Mouse (Mus musculus) cerebellum, adult 2 months (tissue): ENCODE data around the gene Nanog.

Source experiments
- CTCF ChIP-seq: fragments of 200-500 bp; IDR thresholded peaks from 2 replicates; pipeline ENCODE4 v1.5.1; 2011; ENCODE audit warnings: low read depth, mild to moderate bottlenecking, control low read depth, low read length, moderate library complexity, borderline replicate concordance; ENCODE audit not compliant: insufficient read depth
- POLR2A ChIP-seq: fragments of 200-500 bp; IDR thresholded peaks from 2 replicates; pipeline ENCODE4 v1.6.1; 2011; ENCODE audit warnings: low read length, control low read depth, borderline replicate concordance; ENCODE audit not compliant: insufficient read depth

DNA sequence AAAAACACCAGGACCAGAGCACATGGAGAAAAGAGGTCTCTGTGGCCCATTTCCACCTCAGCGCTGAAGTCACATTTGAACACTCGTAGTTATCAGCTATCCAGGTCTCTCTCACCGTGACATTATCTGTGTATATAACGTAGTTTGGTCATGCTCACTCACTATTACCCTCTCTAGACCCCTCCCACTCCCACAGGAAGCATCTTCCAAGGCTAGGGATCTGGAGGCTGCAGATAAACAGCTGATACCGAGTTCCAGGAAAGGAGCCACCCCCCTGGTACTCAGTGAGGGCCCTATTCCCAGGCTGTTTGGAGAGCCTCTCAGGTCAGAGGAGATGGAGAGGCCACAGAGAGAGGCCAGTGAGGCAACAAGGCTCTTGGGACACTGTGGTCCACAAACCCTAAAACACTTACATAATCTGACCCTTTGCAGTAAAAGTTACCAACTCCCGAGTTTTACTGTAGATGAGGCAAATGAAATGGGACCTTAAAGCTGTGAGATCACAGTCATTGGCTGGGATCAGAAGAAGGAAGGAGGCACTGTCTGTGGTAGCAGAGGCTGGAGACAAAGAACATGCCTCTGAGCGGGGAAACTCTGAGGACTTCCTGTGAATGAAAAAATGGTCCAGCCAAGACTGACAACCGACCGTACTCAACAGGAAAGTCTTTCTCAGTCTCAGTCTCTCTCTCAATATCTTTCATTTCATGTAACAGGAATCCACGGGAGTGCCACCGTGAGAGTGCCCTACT is 55.8 kb downstream of the Nanog start:
- TF ChIP-seq CTCF = no peak
- TF ChIP-seq POLR2A = no peak
